Mouse (Mus musculus): ENCODE data around the gene Usp51. TPM values are rescaled to one million over a fixed set of nuclear protein-coding genes. Genes with fewer than 3 reads are reported as not detected.
"Not testable (repeated sequence)": the region's sequence is repeated elsewhere in the genome, so short reads cannot be mapped to it uniquely, and the experiment has no call there.

Gene Usp51
- 1 to 10 TPM; 2.3 to 3.1 TPM for total RNA-seq (2021)

DNA sequence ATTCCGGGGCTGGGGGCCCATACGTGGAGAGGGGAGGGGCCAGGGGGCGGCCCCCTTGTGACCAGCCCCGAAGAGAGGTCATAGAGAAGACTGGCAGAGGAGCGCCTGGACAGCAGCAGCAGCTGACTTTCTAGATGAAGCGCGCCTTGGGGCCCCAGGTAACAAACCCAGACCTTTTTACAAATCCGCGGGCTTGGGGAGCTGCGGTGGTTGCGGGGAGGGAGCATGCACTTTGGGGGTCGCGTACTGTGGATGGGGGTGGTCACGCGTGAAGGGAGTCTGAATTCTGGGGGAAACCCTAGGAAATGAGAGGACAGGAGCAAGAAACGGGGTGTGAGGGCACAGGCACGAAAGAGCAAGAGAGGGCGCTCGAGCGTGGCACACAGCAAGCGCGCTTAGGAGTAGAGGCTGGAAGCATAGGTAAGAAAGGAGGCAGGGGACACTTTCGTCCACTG lies at the start of gene Usp51:
Gene Usp51 (plus strand): TSS at position 83 of the 455 bp plus-strand sequence.
- peak; percentile 24 to 35 for DNase-seq

DNA sequence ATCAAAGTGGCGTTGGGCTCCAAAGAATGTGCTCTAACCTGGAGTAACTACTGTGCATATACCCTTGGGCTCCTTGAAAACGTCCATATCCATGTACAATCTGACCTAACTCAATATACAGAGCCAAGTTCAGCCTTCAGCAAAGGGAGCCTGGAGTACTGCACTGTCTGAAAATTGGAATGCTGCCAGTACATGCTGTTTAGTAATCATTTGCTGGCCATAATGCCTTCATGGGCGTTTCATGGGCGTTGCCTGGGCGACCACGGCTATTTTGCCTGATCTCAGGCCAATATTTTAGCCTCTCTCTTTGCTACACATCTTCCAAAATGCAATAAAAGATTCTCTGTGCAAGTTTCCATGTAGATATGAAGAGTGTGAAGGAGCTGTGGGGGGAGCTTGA lies 36.7 kb upstream of the Usp51 start:
- no peak for DNase-seq

DNA sequence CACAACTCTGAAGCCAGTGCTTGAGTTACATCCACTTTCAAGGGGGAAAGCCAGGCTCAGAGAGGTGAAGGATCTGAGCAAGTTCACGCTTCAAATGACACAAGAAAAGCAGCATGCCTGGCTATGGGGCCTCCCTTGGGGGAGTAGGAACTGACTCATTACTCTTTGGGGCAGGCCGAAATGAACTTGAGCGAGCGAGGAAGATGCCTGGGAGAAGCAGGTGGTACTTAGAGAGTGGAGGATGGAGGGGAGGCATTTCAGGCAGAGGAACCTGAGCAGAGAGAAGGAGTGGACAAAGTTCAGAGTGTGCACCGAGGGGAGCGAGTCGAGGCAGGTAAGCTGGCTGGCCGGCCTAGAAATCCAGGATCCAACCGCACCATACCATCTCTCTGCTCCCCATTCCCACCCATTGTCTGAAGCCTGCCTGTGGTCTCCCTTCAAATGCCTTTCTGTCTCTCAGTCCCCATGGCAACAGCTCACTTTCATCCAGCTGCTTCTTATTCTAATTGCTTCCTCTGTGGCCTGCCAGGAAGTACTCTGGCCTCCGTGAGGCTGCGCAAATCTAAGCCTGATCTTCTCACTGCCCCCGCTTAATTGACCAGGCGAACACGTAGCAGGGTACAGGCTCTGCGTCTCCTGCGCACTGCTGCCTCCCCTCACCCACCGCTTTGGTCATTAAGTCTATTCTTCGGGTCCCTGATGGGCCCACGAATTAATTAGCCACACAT lies 32.6 kb upstream of the Usp51 start:
- DNase-seq: not testable (repeated sequence)

DNA sequence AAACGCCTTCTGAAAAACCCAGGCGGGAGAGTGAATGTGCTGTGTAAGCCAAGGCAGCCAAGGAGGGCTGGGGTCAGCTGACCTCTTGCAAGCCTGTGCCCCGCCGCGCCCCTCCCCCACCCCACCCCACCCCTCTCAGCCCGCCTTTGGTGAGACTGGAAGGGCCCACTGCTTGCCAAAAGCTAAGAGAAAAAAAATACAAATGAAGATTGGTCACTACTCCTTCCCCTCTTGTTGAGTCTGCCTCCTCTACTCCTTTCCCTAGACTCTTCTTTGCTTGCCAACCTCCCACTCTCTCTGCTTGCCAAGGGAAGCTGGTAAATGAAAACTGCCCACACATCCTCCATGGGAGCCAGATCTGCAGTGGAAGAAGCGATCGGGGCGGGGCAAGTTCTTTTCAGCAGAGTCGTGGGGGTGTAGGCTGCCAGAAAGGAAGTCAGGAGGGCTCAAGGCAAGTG lies 32.0 kb upstream of the Usp51 start:
- peak; percentile 54 to 69 for DNase-seq

DNA sequence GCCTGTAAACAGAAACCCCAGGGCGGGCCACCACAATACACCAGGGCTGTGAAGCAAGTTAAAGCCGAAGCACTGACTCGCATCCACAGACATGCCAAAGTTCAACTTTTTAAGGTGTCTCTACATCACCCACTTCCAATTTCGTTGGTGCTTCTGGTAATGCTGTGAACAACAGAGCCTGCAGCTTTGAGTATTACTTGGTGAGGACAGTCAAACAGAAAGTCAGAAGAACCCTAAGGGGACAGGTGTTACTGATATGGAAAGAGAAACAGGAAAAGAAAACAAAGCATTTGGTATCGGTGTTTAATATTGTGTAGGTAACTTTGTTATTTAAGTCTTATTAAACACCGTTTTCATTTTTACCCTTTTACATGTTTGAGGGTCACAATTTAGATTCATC lies 29.7 kb upstream of the Usp51 start:
- no peak for DNase-seq

DNA sequence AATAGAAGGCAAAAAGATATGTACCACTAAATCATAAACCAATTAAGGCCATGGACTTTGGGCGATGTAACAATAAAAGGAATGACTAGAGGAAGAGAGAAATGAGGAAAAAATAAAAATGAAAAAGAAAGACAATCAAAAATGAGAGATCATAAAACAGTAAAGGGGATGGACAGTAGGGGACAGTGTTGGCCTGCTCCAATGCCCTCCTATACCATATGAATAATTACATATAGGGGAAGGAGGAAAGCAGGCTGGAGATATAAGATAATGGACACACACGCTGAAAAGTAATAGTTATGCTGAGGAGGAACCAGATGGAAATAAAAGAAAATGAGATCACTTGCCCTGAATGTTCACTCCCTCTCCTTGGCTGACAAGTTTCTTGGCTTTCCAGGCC lies 21.3 kb upstream of the Usp51 start:
- DNase-seq: no peak

DNA sequence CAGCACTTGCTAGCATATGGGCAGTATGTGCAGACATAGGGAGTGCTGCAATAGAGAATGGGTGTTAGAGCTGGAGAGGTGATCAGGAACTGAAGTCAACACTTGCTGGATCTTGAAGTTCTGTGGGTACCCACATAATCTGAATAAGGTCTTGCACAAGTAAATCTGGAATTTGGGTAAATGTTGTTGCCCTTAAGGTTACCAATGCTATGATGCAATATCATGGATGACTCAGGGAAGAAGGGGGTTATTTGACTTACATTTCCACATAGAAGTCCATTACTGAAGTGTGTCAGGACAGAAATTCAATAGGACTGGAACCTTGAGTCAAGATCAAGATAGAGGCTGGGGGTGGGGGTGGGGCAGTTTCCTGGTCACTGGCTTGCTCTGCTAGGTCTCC lies 16.4 kb upstream of the Usp51 start:
- not testable (repeated sequence) for DNase-seq

DNA sequence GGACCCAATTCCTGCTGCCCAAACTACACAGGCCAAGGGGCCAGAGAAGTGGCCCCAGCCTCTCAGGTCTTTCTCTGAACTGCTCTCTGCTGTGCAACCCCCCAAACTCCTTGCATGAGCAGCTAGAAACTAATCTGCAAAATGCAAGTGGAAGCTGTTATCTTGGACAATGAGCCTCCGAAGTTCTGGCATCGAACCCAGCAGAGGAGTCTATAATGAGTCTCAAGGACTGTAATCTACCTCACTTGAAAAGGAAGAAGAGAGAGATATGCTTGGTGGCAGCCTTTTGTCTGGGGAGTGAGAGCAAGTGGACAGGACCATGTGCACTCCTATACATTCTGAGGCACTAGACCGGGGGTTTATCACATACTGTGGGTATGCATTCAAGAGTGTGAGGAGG lies 10.2 kb upstream of the Usp51 start:
- DNase-seq: not testable (repeated sequence)

DNA sequence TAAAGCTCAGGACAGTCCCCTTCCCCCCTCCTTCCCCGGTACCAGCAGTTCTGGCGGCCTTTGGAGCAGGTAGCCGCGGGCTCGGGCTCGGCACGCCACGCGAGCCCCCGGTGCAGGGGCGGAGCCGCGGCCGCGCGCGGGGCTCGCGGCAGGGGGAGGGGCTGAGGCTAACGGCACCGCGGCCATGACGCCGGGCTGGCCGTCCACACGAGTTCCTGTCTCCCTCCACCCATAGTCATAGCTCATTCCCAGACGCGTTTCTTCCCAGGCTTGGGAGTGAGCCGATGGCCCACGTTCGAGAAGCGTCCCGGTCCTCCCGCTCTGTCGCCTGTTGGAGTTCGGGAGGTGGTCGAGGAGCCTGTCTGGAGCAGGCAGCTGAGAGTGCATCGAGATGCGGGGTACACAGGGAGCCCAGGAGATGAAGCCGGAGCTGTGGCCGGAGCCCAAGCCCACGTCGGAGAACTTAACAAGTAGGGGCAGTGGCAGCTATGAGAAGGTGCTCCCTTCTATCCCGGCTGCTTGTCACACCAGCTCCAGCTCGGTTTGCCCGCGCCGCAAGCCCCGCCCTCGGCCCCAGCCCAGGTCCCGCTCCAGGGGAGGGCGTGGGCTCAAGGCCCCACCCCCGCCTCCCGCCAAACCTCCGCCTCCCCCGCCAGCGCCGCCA lies 884 bp downstream of the Usp51 start:
- peak; percentile 30 to 37 for DNase-seq

DNA sequence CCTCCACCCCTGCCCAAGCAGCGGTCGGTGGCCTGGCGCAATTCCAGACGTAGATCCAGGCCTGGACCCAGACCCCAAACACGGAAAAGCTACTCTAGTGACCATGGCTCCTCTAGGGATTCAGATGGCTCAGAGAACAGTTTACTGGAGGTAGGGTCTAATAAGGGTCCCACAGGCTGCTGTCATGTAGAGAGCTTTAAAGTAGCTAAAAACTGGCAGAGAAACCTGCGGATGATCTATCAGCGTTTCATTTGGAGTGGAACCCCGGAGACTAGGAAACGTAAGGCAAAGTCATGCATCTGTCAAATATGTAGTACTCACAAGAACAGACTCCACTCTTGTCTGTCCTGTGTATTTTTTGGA lies 1.4 kb downstream of the Usp51 start:
- DNase-seq: peak in 1 of 2 experiments; percentile 3

DNA sequence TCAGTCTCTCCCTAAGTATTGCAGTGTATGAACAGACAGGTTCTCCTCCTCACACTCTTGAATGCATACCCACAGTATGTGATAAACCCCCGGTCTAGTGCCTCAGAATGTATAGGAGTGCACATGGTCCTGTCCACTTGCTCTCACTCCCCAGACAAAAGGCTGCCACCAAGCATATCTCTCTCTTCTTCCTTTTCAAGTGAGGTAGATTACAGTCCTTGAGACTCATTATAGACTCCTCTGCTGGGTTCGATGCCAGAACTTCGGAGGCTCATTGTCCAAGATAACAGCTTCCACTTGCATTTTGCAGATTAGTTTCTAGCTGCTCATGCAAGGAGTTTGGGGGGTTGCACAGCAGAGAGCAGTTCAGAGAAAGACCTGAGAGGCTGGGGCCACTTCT lies 19.0 kb downstream of the Usp51 start:
- DNase-seq: not testable (repeated sequence)

DNA sequence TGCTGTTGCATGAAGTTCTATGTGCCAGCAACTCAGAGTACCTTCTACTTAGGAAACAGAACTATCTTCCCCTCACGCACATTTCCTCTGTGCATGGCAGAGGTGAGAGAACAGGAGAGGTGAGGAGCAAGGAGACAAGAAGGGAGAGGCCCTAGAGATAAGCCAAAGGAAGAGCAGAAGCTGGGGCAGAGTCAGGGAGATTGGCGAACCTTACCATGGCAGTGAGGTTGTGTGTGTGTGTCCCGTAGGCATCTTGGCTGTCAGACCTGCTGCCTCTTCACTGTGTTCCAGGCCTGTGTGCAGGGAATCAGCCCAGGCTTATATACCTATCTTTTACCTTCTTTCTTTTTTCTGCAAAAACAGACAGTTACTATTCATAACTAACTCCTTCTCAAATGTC lies 19.4 kb downstream of the Usp51 start:
- not testable (repeated sequence) for DNase-seq

DNA sequence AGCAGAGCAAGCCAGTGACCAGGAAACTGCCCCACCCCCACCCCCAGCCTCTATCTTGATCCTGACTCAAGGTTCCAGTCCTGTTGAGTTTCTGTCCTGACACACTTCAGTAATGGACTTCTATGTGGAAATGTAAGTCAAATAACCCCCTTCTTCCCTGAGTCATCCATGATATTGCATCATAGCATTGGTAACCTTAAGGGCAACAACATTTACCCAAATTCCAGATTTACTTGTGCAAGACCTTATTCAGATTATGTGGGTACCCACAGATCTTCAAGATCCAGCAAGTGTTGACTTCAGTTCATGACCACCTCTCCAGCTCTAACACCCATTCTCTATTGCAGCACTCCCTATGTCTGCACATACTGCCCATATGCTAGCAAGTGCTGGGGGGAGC lies 25.3 kb downstream of the Usp51 start:
- not testable (repeated sequence) for DNase-seq

DNA sequence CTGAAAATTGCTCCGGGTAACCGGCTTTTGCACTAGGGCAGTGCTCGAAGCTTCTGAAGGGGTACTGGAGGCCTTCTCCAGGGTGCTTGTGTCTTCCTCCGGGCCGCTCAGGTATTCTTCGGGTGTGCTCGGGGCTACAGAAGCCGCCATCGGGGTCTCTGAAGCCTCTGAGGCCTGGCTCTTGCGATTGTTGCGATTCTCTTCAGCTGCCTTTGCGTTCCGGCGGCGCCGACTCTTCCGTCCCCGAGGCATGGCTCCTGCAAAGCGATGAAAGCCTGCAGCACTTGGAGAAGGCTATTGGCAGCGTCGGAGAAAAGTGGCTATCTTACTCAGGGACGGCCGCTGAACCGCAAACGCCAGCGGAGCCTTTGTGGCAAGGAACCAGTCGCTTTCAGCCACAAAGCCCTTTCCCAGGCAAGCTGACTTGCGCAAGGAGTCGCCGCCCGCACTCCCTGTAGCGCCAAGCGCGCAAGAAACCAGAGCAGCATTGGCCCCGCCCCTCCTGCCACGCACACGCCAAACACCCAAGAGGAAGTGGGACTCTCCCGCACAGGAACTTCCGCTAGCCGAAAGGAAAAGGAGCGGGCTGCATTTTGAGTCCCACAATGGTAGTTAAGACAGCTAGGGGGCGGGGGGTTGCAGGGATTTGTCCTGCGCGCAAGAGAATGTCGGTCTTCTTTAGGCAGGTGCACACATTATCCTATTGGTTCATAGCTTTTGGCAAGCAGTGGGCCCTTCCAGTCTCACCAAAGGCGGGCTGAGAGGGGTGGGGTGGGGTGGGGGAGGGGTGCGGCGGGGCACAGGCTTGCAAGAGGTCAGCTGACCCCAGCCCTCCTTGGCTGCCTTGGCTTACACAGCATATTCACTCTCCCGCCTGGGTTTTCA lies 31.1 kb downstream of the Usp51 start, which contains the start of gene Mageh1:
Gene Mageh1 (minus strand): TSS at position 489 of the 885 bp plus-strand sequence.
- DNase-seq: peak; percentile 78 to 81

DNA sequence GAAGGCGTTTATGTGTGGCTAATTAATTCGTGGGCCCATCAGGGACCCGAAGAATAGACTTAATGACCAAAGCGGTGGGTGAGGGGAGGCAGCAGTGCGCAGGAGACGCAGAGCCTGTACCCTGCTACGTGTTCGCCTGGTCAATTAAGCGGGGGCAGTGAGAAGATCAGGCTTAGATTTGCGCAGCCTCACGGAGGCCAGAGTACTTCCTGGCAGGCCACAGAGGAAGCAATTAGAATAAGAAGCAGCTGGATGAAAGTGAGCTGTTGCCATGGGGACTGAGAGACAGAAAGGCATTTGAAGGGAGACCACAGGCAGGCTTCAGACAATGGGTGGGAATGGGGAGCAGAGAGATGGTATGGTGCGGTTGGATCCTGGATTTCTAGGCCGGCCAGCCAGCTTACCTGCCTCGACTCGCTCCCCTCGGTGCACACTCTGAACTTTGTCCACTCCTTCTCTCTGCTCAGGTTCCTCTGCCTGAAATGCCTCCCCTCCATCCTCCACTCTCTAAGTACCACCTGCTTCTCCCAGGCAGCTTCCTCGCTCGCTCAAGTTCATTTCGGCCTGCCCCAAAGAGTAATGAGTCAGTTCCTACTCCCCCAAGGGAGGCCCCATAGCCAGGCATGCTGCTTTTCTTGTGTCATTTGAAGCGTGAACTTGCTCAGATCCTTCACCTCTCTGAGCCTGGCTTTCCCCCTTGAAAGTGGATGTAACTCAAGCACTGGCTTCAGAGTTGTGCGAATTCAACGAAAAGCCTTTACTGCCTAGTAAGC lies 31.9 kb downstream of the Usp51 start:
- not testable (repeated sequence) for DNase-seq

Other genes starting within 250 kb of the Usp51 start
- 10 to 100 TPM; 95.7 to 99.8 TPM for gene Shroom2, start 237.0 kb upstream of the Usp51 start, total RNA-seq (2021)
- gene Gpr143, start 224.5 kb upstream of the Usp51 start, total RNA-seq (2021): under 1 TPM in 1 of 2 experiments, not detected in 1; 0.46 TPM
- 10 to 100 TPM; 51.4 to 60.7 TPM for gene Mageh1, start 31.1 kb downstream of the Usp51 start, total RNA-seq (2021)
- gene Foxr2, start 112.3 kb downstream of the Usp51 start, total RNA-seq (2021): under 1 TPM; 0.30 to 0.55 TPM
- 100 to 1,000 TPM in 1 of 2 experiments, 10 to 100 TPM in 1; 83.3 to 105 TPM for gene Rragb, start 133.5 kb downstream of the Usp51 start, total RNA-seq (2021)
- gene Klf8, start 231.0 kb downstream of the Usp51 start, total RNA-seq (2021): 1 to 10 TPM; 4.0 to 4.2 TPM

Data from layer of hippocampus, postnatal 36 days (tissue).